Mouse (Mus musculus) kidney, postnatal 4 days (tissue): ENCODE measurements around the gene Zfp791.
"Not testable (repeated sequence)": the region's sequence is repeated elsewhere in the genome, so short reads cannot be mapped to it uniquely, and the experiment has no call there.

Experiments
- DNase-seq, 2 experiments: peaks; one replicate each; pipeline ENCODE4 v3.0.0; 2021; ENCODE audit warnings: mixed read lengths in 2 of 2

The Zfp791 gene

GRCm38 (mm10) chr8:85082169-85082568 lies 40.7 kb downstream of the Zfp791 start:
- DNase-seq: not testable (repeated sequence)

DNA sequence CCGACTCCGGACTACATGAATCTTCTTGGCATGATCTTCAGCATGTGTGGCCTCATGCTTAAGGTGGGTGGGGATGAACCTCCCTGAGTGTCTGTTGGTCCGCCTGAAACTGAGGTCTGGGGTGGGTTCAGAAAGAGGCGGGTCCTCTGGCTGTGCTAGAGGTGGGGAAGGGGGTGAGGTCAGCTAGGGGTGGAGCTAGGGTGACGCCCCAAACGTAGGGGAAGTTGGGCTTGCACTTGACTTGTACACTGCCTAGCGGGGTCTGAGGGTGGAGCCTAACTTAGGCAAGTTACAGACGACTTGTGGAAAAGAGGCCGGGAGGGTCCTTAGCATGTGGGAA lies 41.7 kb downstream of the Zfp791 start, which contains the start of gene Wdr83:
TSS of gene Wdr83 (minus strand) at position 91 of the 340 bp plus-strand sequence.
- DNase-seq: peak; percentile 57 to 69

- peak; percentile 63 to 77 for DNase-seq
Observed at GRCm38 (mm10) chr8:85080532-85081215, 42.2 kb downstream of the Zfp791 start, which contains the start of gene Wdr83os. Wdr83os (plus strand) TSS chr8:85080740.

DNA sequence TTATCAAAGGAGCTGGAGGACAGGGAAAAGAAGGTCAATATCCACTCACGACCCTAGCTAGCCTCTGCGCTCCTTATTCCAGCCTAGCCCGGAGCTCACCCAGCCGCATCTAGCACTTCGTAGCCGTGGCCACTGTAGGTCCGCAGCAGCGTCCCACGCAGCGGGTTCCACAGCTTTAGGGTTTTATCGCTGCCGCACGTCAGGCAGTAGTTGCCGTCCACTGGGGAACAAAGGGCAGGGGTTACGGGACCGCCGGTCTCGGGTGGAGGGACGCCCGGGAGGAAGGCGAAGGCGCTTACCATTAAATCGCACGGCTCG lies 42.7 kb downstream of the Zfp791 start:
- peak in 1 of 2 experiments; percentile 59 for DNase-seq

DNA sequence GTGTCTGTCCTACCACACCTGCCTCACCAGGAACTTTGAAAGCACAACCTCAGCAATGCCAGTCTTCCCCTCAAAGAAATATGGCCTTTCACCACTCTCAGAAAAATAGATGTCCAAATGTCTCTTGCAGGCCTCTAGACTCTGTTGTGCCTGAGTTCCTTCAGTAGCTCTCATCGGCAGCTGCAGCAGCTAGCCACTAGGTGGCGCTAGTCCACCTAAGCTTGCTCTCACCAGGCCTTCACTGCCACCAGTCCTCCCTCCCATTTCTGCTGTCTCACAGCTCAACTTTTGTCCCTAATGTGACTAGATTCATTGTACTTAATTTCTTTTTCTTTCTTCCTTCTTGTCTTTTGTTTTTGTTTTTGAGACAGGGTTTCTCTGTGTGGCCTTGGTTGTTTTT lies 45.9 kb downstream of the Zfp791 start:
- peak; percentile 82 to 88 for DNase-seq

- DNase-seq: peak; percentile 78 to 80
Observed at GRCm38 (mm10) chr8:85076001-85076400, 46.9 kb downstream of the Zfp791 start.

- DNase-seq: no peak
Observed at GRCm38 (mm10) chr8:85074617-85075016, 48.3 kb downstream of the Zfp791 start.

DNA sequence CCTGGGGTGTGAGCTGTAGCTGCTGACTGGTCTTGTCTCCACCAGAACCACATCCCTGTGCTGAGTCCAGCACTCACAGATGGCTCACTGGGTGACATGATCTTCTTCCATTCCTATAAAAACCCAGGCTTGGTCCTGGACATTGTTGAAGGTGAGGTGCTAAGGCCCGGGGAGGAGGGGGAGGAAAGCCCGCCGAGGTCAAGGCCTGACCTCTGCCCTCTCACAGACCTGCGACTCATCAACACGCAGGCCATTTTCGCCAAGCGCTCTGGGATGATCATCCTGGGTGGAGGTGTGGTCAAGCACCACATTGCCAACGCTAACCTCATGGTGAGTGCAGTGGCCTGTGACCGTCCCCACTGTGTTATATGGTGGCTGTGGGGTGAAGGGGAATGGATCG lies 48.7 kb downstream of the Zfp791 start:
- no peak for DNase-seq

DNA sequence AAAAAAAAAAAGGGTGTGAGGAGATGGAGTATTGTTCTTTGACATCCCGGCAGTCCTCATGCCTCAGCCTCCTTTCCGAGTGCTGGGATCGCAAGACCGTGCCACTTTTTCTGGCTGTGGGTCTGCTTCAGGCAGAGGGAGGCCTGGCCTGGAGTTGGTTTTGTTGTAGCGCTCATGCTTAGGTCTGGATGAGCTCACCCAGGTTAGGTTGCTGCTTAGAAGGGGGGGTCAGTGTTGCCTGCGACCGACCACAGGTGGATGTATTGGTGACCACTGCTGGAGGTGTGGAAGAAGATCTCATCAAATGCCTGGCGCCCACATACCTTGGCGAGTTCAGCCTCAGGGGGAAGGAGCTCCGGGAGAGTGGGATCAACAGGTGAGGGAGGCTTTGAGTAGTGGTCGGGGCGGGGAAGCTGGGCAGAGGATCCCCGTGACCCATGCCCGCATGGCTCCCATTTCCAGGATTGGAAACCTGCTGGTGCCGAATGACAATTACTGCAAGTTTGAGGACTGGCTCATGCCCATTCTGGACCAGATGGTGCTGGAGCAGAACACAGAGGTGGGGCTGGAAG lies 49.8 kb downstream of the Zfp791 start:
- no peak for DNase-seq

DNA sequence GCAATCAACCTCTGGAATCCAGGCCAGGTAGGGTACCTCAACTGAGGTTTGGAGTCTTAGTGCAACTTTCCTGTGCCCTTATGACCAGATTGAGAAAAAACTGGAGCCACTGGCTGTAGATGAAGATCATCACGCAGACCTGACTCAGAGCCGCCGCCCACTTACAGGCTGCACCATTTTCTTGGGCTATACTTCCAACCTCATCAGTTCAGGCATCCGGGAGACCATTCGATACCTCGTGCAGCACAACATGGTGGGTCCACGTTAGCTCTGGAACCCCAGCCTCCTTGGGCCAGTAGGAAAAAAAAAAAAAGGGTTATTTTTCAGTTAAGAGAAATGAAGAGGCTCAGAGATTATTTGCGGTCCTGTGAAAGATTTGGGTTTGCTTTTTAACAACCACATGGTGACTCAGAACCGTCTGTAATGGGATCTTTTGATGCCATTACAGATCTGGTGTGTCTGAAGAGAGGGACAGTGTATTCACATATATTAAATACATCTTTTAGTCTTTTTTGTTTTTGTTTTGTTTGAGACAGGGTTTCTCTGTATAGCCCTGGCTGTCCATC lies 50.4 kb downstream of the Zfp791 start:
- peak in 1 of 2 experiments; percentile 34 for DNase-seq

GRCm38 (mm10) chr8:85071514-85072281 lies 51.2 kb downstream of the Zfp791 start, which contains the start of gene Dhps:
Dhps (plus strand) TSS chr8:85071757.
- peak; percentile 92 to 95 for DNase-seq

DNA sequence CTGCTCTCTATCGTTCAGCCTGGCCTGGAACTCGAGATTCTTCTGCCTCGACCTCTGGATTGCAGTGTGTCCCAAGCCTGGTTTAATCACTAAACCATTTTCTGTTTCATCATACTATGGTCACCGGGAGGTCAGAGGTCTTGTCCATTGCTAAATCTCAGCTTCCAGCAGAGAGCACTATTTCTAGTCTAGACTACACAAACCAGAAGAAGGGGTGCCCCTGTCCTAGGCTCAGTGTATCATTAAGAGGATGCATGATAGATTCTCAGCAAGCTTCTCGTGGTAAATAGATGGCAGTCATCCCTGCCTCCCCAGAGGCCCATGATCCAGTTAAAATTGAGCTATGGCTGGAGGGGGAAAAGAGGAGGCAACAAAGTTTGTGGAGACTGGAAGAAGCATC lies 51.9 kb downstream of the Zfp791 start:
- peak in 1 of 2 experiments; percentile 32 for DNase-seq

GRCm38 (mm10) chr8:85067982-85068381 lies 54.9 kb downstream of the Zfp791 start, which contains the start of gene Gm5741:
Gm5741 (minus strand) TSS chr8:85067982.
- DNase-seq: no peak

- DNase-seq: no peak
Observed at GRCm38 (mm10) chr8:85067155-85067554, 55.7 kb downstream of the Zfp791 start.

DNA sequence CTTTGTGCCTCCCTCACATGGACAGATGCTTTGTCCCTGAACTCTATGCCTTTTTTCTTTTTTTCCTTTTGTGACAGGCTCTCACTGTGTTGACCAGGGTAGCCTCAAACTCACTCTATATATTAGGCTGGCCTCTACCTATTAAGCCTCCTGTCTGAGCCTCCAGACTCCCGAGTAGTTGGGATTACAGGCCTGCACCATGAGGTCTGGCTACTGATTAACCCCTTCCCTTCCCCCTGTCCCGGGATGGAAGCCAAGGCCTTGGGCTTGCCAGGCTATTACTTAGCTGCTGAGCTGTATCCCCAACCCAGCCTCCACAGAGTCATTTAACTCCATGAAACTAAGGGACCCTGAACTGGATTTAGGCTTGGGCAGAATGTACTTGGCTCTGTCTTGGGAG lies 57.7 kb downstream of the Zfp791 start:
- peak; percentile 66 to 75 for DNase-seq

DNA sequence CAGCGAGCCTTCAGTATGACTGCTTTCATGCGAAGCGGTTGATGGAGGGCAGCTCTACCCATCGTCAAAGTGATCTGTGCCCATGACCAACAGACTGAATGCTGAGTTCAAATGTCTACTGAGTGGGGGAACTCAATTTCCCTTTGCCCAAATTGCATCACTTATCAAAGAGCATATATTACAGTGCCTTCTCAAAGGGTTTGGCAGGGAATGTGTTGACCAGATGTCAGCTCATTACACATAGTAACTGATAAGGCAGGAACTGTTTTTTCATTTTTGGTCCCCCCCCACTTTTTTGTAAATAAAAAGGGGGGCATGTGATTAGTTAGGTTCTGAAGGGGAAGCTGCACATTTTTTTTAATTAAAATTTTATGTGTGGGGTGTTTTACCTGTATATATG lies 60.3 kb downstream of the Zfp791 start:
- no peak for DNase-seq

GRCm38 (mm10) chr8:85059879-85060616 lies 62.8 kb downstream of the Zfp791 start, which contains the start of gene Fbxw9:
Fbxw9 (plus strand) TSS chr8:85060055.
- DNase-seq: peak; percentile 93 to 94
